Mouse (Mus musculus) neural tube, embryonic 13.5 days (tissue): ENCODE data around the gene Coro1b. TPM values are rescaled to one million over a fixed set of nuclear protein-coding genes. Genes with fewer than 3 reads are reported as not detected.
"Not testable (repeated sequence)": the region's sequence is repeated elsewhere in the genome, so short reads cannot be mapped to it uniquely, and the experiment has no call there.

Experiments
- ATAC-seq: fragments of 200-750 bp; cut with Nextera tagmentation; 2 replicates; pipeline ENCODE4 v1.8.0; 2017; ENCODE audit warnings: low read depth, mild to moderate bottlenecking, moderate TSS enrichment, moderate library complexity
- H3K27ac ChIP-seq: fragments of 300-500 bp; sonication (generic); replicated peaks from 2 replicates; pipeline ENCODE4 v1.5.1; 2015; ENCODE audit warnings: moderate library complexity, mild to moderate bottlenecking, inconsistent platforms
- H3K27me3 ChIP-seq: fragments of 300-500 bp; sonication (generic); 2 replicates; pipeline ENCODE4 v1.6.1; 2015; ENCODE audit warnings: mild to moderate bottlenecking, inconsistent platforms
- H3K36me3 ChIP-seq: fragments of 300-500 bp; sonication (generic); 2 replicates; pipeline ENCODE4 v1.6.1; 2015; ENCODE audit warnings: mild to moderate bottlenecking, inconsistent platforms
- H3K4me1 ChIP-seq: fragments of 300-500 bp; sonication (generic); replicated peaks from 2 replicates; pipeline ENCODE4 v1.6.1; 2015; ENCODE audit warnings: inconsistent platforms
- H3K4me2 ChIP-seq: fragments of 300-500 bp; sonication (generic); 2 replicates; pipeline ENCODE4 v1.6.1; 2015; ENCODE audit warnings: inconsistent platforms, mild to moderate bottlenecking, moderate library complexity
- H3K4me3 ChIP-seq: fragments of 300-500 bp; sonication (generic); 2 replicates; pipeline ENCODE4 v1.5.1; 2015; ENCODE audit warnings: mild to moderate bottlenecking, inconsistent platforms
- H3K9ac ChIP-seq: fragments of 300-500 bp; sonication (generic); 2 replicates; pipeline ENCODE4 v1.6.1; 2015; ENCODE audit warnings: moderate library complexity, mild to moderate bottlenecking, inconsistent platforms
- H3K9me3 ChIP-seq: fragments of 300-500 bp; sonication (generic); 2 replicates; pipeline ENCODE4 v1.6.1; 2016; ENCODE audit warnings: inconsistent platforms
- WGBS: fragments of 180-500 bp; shearing (Covaris S2); methylation state at CpG from one replicate; pipeline ENCODE4 v1.1.7; 2015; 5-methylcytosine and 5-hydroxymethylcytosine counted together
- polyA plus RNA-seq: library from polyadenylated mRNA; unstranded; fragments of >200 nt; fragmentation: Nextera tagmentation; extraction: Ambion mirVana; gene quantifications from 2 replicates; pipeline ENCODE4 v1.2.1, GENCODE M21; 2015

The Coro1b gene
- polyA plus RNA-seq, 1 experiment from 2014 or later, result 119 TPM

DNA sequence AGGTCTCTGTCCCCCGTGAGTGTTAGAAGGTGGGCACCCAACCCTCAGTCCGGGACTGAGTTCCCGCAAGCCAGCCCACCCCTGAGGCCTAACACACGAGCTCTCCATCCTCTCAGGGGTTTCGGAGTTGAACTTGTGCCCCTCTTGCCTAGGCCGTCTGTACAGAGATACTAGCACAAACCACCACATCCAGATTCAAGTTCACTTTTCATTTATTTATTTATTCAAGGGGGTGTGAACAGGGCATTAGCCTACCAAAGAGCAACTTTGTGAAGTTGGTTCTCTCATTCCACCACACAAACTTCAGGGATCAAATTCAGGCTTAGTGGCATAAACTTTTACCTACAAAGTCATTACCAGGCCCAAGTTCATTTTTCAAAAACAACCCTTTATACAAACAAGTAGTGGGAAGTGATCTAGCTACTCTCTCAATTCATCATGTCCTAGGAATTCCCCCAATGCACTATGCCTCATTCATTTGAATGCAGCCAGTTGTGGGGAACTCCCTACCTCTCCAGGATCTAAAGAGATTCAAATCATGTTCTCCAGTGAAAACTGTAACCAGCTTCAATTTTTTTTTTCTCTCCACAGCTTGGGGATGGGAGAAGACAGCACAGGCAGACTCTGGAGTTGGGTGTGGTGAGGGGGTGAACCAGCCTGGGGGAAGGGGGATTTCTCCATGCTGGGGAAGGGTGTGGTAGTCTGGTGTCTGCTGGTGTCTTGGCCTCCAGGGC is 13.0 kb upstream of the Coro1b start:
- H3K4me2 ChIP-seq, H3K27ac ChIP-seq, H3K4me3 ChIP-seq, ATAC-seq, H3K9ac ChIP-seq, H3K27me3 ChIP-seq, H3K9me3 ChIP-seq: not testable (repeated sequence)
- Histone ChIP-seq H3K36me3 (peaks cover 31% of the 10 kb centered on the region), H3K4me1 (peaks cover 10% of the 10 kb centered on the region; the same call in 1 of the 2 replicates)
- WGBS, result 78% methylated on average over 6 of the region's 6 CpGs

DNA sequence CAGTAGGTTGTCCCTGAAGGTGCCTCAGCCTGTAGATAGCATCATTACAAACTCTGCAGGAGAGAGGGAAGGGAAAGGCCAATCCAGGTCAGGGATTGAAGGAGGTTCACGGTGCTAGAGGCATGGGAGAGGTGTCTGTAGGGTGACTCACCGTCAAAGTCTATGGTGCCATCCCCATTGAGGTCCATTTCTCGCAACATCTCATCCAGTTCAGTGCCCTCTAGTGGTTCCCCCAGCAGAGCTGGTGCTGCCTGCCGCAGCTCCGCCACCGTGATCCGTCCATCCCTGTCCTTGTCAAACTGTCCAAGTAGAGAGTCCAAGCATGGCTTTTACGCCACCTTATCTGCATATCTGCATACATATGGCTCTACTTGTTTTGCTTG is 12.5 kb upstream of the Coro1b start:
- H3K27ac ChIP-seq, H3K27me3 ChIP-seq, H3K4me3 ChIP-seq, H3K9me3 ChIP-seq, ATAC-seq, H3K4me2 ChIP-seq, H3K9ac ChIP-seq: not testable (repeated sequence)
- peaks cover 26% of the 10 kb centered on the region for H3K36me3 ChIP-seq
- WGBS, result 25% methylated on average over 8 of the region's 8 CpGs
- H3K4me1 ChIP-seq, result peaks cover 10% of the 10 kb centered on the region; the same call in 1 of the 2 replicates

DNA sequence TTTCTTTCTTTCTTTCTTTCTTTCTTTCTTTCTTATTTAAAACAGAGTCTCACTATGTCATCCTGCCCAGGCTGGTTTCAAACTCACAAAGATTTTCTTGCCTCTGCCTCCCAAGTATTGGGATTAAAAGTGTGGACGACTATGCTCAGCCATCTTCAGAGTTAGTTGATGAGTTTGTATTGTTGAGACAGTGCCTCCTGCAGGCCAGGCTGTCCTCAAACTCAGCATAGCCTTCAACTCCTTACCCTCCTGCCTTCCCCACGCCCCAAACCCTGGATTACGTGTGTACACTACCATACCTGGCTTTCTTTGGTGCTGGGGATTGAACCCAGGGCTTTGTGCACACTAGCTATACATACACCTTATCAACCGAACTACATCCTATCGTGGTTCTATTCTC is 12.0 kb upstream of the Coro1b start:
- no peak overlapping the region for H3K4me2 ChIP-seq
- H3K4me1 ChIP-seq, result peaks cover 10% of the 10 kb centered on the region; the same call in 1 of the 2 replicates
- no peak for ATAC-seq
- no peaks in the 10 kb centered on the region for H3K27me3 ChIP-seq
- H3K9me3 ChIP-seq, result no peaks in the 10 kb centered on the region
- no peak overlapping the region for H3K4me3 ChIP-seq
- WGBS, result 82% methylated on average over 5 of the region's 5 CpGs
- peaks cover 20% of the 10 kb centered on the region for H3K36me3 ChIP-seq
- H3K27ac ChIP-seq, result no peak overlapping the region
- no peak overlapping the region for H3K9ac ChIP-seq

DNA sequence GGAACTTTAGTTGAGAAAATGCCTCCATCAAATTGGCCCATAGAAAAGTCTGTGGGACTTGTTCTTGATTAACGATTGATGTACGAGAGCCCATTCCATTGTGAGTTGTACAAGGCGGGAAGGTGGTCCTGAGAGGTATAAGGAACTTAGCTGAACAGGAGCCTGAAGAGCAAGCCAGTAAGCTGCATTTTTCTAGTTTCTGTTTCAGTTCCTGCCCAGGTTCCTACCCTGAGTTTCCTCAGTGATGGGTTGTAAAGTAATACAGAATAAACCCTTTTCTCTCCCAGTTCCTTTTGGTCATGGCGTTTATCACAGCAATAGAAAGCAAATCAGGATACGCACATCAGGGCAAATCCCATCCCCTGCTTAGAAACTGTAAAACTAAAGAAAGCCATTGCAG is 10.5 kb upstream of the Coro1b start:
- ATAC-seq, result no peak
- H3K27ac ChIP-seq, result no peak overlapping the region
- WGBS, result 75% methylated on average over 5 of the region's 5 CpGs

DNA sequence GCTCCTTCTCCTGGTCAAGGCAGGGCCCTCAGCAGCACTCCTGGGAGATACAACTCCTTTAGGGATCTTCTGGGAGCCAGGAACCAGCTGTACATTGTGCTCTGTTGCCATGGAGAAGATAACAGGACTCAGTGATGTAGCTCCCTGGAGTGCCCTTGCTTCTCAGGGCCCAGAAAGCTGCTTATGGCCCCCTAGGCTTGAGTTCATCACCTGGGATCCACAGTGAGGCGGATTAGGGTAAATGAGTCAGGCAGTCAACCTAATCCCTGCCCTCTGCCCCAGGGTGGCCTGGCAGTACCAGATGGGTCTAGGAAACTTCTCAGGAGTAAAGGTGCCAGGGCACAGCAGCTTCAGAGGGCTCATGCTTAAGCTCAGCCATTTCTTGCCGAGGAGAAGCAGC is 9.0 kb upstream of the Coro1b start, which contains the start of gene Gpr152:
Gene Gpr152 (plus strand): TSS at position 342 of the 400 bp plus-strand sequence.
- ATAC-seq, result no peak
- no peaks in the 10 kb centered on the region for H3K27me3 ChIP-seq
- H3K4me2 ChIP-seq, result no peak within 1 kb of the TSS
- H3K27ac ChIP-seq, result no peak within 1 kb of the TSS
- H3K4me3 ChIP-seq, result no peak within 1 kb of the TSS
- H3K9ac ChIP-seq, result no peak within 1 kb of the TSS
- peaks cover 10% of the 10 kb centered on the region; the same call in 1 of the 2 replicates for H3K4me1 ChIP-seq
- no peaks in the 10 kb centered on the region for H3K9me3 ChIP-seq
- H3K36me3 ChIP-seq, result no peaks in the 10 kb centered on the region
- 73% methylated on average over 2 of the region's 2 CpGs for WGBS

More for the DNA sequence above, 10.5 kb upstream of the Coro1b start:
- Histone ChIP-seq H3K4me3 (no peak overlapping the region), H3K36me3 (peaks cover 6% of the 10 kb centered on the region), H3K9ac (no peak overlapping the region), H3K4me1 (peaks cover 10% of the 10 kb centered on the region; the same call in 1 of the 2 replicates), H3K4me2 (no peak overlapping the region), H3K27me3 (no peaks in the 10 kb centered on the region), H3K9me3 (no peaks in the 10 kb centered on the region)

DNA sequence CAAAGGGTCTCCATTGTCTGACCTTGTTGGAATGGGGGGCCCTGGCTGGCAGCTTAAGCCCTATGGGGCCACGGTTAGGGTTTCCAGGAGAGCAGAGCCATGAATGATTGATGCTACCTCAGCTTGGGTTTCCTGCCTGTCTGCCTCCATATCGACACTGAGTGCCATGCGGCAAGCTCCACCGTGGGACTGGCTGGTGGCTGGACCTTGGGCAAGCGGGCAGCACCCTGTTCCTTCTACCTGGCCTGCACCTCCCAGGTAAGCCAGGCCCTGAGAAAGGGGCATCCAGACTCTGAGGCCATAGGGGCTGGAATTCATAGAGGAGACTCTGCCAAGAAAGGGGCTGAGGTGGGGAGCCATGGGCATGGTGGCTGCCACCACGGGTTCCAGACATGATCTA is 8.3 kb upstream of the Coro1b start:
- Histone ChIP-seq H3K4me1 (peaks cover 10% of the 10 kb centered on the region; the same call in 1 of the 2 replicates), H3K27me3 (no peaks in the 10 kb centered on the region), H3K9me3 (no peaks in the 10 kb centered on the region), H3K4me2 (no peak overlapping the region), H3K9ac (no peak overlapping the region), H3K27ac (no peak overlapping the region), H3K4me3 (no peak overlapping the region), H3K36me3 (no peaks in the 10 kb centered on the region)
- no peak for ATAC-seq
- 78% methylated on average over 6 of the region's 6 CpGs for WGBS

DNA sequence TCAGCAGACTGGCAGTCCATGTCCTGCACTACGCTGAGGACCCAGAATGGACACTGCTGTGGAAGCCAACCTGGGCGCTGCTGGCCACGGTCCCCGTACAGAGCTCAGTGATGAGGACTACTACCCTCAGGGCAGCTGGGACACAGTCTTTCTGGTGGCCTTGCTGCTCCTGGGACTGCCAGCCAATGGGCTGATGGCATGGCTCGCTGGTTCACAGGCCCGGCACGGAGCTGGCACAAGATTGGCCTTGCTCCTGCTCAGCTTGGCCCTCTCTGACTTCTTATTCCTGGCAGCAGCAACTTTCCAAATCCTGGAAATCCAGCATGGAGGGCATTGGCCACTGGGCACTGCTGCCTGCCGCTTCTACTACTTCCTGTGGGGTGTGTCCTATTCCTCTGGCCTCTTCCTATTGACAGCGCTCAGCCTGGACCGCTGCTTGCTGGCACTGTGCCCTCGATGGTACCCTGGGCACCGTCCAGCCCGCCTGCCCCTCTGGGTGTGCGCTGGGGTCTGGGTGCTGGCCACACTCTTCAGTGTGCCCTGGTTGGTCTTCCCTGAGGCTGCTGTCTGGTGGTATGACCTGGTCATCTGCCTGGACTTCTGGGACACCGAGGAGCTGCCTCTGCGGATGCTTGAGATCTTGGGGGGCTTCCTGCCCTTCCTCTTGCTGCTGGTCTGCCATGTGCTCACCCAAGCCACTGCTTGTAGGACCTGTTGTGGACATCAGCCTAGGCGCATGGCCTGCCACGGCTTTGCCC is 5.8 kb upstream of the Coro1b start:
- WGBS, result 91% methylated on average over 18 of the region's 18 CpGs
- Histone ChIP-seq H3K27ac (no peak overlapping the region), H3K4me3 (no peak overlapping the region), H3K9ac (no peak overlapping the region), H3K36me3 (no peaks in the 10 kb centered on the region), H3K9me3 (no peaks in the 10 kb centered on the region), H3K4me1 (peaks cover 11% of the 10 kb centered on the region), H3K4me2 (no peak overlapping the region), H3K27me3 (no peaks in the 10 kb centered on the region)
- ATAC-seq, result no peak

DNA sequence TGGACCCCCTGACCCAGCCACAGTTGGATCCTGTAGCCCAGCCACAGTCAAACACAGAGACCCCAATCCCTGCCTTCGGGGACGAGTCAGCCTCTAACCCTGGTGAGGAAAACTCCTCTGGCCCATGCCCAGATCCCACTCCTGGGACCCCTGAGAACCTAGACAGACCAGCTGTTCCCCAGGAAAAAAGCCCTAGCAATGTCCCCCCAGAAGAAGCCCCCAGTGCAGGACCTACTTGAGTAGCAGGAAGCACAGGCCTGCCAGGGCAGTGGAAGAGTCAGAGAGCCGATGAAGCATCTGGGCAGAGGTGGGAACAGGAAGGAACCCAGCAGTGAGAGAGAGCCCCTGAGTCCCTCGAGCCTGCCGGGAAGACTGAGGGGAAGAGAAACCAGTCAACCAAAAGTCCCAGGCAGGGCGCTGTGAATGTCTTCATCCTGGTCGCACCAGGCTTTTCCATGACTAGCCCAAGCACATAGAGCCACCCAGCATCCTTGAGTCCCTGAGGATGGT is 4.6 kb upstream of the Coro1b start, which contains the start of gene Cabp4:
Gene Cabp4 (minus strand): TSS at position 275 of the 510 bp plus-strand sequence.
- no peak within 1 kb of the TSS for H3K27ac ChIP-seq

DNA sequence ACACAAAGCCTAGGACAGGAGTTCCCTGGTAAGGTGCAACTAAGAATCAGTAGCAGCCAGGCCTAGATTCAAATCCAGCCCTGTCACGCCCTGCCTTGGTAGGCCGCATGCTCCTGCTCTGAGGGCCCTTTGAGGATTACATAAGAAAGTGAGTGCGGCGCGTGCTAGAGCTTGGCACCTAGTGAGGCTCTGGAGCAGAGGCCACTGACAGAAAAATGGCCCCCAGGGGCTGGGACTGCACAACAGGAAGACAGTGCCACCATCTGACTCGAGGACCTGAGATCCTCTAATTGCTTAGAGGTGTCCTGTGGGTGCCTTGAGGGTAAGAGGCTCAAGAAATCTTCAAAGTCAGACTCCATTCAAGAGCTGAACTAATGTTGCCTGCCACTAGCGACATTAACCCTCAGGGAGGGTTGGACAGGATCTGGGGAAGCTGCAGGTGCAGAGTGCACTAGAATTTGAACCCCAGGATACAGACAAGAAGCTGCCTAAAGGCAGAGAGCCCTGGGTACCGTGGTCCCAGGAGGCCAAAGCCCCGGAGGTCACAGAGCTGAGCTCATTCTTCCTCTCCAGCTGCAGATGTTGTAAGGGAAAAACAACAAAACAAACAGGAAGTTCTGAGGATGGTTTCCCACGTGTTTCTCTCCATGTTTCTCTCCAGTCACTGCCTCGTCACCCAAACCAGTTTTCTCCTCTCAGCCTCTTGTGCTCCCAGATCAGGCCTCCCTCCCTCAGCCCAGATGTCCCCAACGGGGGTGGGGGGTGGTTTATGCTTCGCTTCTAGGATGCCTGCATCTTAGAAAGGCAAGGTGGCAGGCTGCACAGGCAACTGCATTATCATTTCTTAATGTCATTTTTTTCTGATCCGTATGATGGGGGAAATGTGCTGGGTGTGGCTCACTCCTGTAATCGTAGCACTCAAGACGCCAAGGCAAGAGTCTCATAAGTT is 3.6 kb upstream of the Coro1b start:
- Histone ChIP-seq H3K4me3 (no peak overlapping the region), H3K36me3 (0 out of 2 replicates have a peak, but pooled peaks cover under 1% of the 10 kb centered on the region), H3K9ac (no peak overlapping the region), H3K9me3 (no peaks in the 10 kb centered on the region), H3K4me1 (peaks cover 19% of the 10 kb centered on the region), H3K27me3 (no peaks in the 10 kb centered on the region), H3K4me2 (no peak overlapping the region), H3K27ac (no peak overlapping the region)
- no peak for ATAC-seq
- 85% methylated on average over 16 of the region's 16 CpGs for WGBS

More for the DNA sequence above, 4.6 kb upstream of the Coro1b start, which contains the start of gene Cabp4:
- Histone ChIP-seq H3K9me3 (no peaks in the 10 kb centered on the region), H3K4me1 (peaks cover 16% of the 10 kb centered on the region), H3K36me3 (no peaks in the 10 kb centered on the region), H3K27me3 (no peaks in the 10 kb centered on the region), H3K4me3 (no peak within 1 kb of the TSS), H3K4me2 (no peak within 1 kb of the TSS), H3K9ac (no peak within 1 kb of the TSS)
- WGBS, result 84% methylated on average over 7 of the region's 7 CpGs
- no peak for ATAC-seq

DNA sequence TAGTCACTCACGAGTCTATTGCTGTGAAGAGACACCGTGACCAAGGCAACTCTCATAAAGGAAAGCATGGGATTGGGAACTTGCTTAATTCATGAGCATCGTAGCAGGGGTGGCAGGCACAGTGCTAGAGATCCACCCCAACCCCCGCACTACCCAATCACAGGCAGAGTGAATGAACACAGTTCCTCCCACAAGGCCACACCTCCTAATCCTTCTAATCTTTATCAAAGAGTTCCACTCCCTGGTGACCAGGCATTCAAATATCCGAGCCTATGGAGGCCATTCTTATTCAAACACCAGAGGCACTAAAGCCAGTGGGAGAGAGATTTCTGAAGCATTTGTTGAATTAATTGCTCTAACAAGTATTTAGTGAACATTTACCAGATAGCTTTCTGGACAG is 2.5 kb upstream of the Coro1b start:
- no peak for ATAC-seq
- WGBS, result 84% methylated on average over 5 of the region's 5 CpGs
- peaks cover 23% of the 10 kb centered on the region for H3K4me1 ChIP-seq
- H3K4me2 ChIP-seq, result no peak overlapping the region
- no peak overlapping the region for H3K27ac ChIP-seq
- H3K9me3 ChIP-seq, result no peaks in the 10 kb centered on the region
- H3K27me3 ChIP-seq, result no peaks in the 10 kb centered on the region
- peaks cover 12% of the 10 kb centered on the region for H3K36me3 ChIP-seq
- H3K4me3 ChIP-seq, result no peak overlapping the region
- H3K9ac ChIP-seq, result no peak overlapping the region

DNA sequence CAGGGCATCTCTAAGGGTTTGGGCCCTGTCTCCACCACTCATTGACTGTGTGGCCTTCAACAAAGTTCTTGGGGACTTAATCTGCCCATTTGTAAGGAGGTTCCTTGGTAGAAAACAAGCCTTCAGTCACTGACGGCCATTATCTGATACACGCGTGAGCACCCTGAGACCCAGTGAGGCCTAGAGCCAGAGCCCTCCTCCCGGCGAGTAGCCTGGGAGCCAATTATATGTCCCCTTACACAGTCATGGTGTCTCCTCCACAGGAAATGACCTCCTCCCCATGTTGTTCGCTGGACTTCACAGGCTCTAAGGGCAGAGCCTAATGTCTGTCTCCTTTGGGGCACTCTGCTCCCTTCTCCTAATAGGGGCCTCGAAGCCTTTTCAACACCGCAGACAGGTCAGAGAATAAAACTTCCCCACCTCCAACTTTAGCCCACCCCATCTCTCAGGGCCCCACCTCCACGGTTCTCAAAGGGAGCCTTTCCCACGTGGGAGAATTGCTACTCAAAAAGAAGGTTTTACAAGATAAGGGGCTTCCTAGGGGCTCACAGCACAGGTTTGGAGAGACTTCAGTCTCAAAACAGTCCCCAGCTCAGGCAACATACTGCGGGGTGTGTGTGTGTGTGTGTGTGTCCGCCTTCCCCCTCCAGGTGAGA is 1.9 kb upstream of the Coro1b start:
- Histone ChIP-seq H3K9me3 (no peaks in the 10 kb centered on the region), H3K4me2 (no peak overlapping the region), H3K27ac (no peak overlapping the region), H3K9ac (no peak overlapping the region), H3K27me3 (no peaks in the 10 kb centered on the region), H3K4me3 (no peak overlapping the region), H3K36me3 (peaks cover 16% of the 10 kb centered on the region), H3K4me1 (peaks cover 23% of the 10 kb centered on the region)
- WGBS, result 65% methylated on average over 12 of the region's 12 CpGs
- ATAC-seq, result no peak
